Mouse (Mus musculus) heart, adult 2 months (tissue): ENCODE measurements around the gene 2310002L09Rik. TPM values are rescaled to one million over a fixed set of nuclear protein-coding genes. Genes with fewer than 3 reads are reported as not detected.
"Not testable (repeated sequence)": the region's sequence is repeated elsewhere in the genome, so short reads cannot be mapped to it uniquely, and the experiment has no call there.

Experiments used
- DNase-seq, 2 experiments: peaks; one replicate each; pipeline ENCODE4 v3.0.0; 2021
- H3K27ac ChIP-seq: fragments of 200-600 bp; 2 replicates; pipeline ENCODE4 v1.8.1; 2022
- H3K27me3 ChIP-seq: fragments of 200-500 bp; 2 replicates; pipeline ENCODE4 v1.6.1; 2012; ENCODE audit warnings: mild to moderate bottlenecking, low read length, inconsistent platforms, mixed read lengths; ENCODE audit not compliant: control insufficient read depth, insufficient read depth
- H3K36me3 ChIP-seq: fragments of 200-500 bp; 2 replicates; pipeline ENCODE4 v1.6.1; 2012; ENCODE audit warnings: low read length, inconsistent platforms; ENCODE audit not compliant: control insufficient read depth, insufficient read depth
- H3K4me1 ChIP-seq: fragments of 200-500 bp; 2 replicates; pipeline ENCODE4 v1.6.1; 2011; ENCODE audit warnings: low read length; ENCODE audit not compliant: control insufficient read depth, insufficient read depth
- H3K4me3 ChIP-seq: fragments of 200-600 bp; 2 replicates; pipeline ENCODE4 v1.8.1; 2022
- H3K79me2 ChIP-seq: fragments of 200-500 bp; replicated peaks from 2 replicates; pipeline ENCODE4 v1.6.1; 2012; ENCODE audit warnings: mild to moderate bottlenecking, inconsistent platforms, low read length, moderate library complexity, mixed read lengths; ENCODE audit not compliant: control insufficient read depth, insufficient read depth
- H3K9ac ChIP-seq: fragments of 200-500 bp; 2 replicates; pipeline ENCODE4 v1.6.1; 2012; ENCODE audit warnings: low read depth, mild to moderate bottlenecking, control low read depth, inconsistent platforms, low read length, mixed read lengths
- CTCF ChIP-seq: fragments of 200-600 bp; IDR thresholded peaks from 2 replicates; pipeline ENCODE4 v1.8.1; 2022; ENCODE audit warnings: antibody characterized with exemption, mild to moderate bottlenecking, moderate library complexity
- EP300 ChIP-seq: fragments of 200-500 bp; IDR thresholded peaks from 2 replicates; pipeline ENCODE4 v1.6.1; 2011; ENCODE audit warnings: low read depth, low read length, control low read depth; ENCODE audit not compliant: insufficient read depth
- POLR2A ChIP-seq: fragments of 200-500 bp; IDR thresholded peaks from 2 replicates; pipeline ENCODE4 v1.6.1; 2011; ENCODE audit warnings: mild to moderate bottlenecking, low read depth, low read length, control low read depth; ENCODE audit not compliant: insufficient read depth
- WGBS: fragments of 180-500 bp; shearing (Covaris S2); methylation state at CpG from one replicate; pipeline ENCODE4 v1.1.7; 2018; 5-methylcytosine and 5-hydroxymethylcytosine counted together
- intact Hi-C: fragments of 180-260 bp; cut with DNase I; formaldehyde crosslinking; loops from one replicate; pipeline ENCODE4 v1.15.1; 2025
- long read RNA-seq: library from polyadenylated mRNA; stranded (forward); transcript quantifications from one replicate; pipeline ENCODE4 v2.0.0, GENCODE M21; 2021
- polyA plus RNA-seq: library from polyadenylated mRNA; depleted of rRNA; stranded (reverse); fragments of >200 nt; gene quantifications from 2 replicates; pipeline ENCODE4 v1.2.3, GENCODE M21; 2012; rRNA removed
- total RNA-seq, 2 experiments: library from RNA; stranded (reverse); gene quantifications; 2 replicates each; pipeline ENCODE4 v1.2.3; 2021

The 2310002L09Rik gene
- total RNA-seq (10 to 100 TPM; 38.2 to 42.9 TPM), polyA plus RNA-seq (17.1 and 42.1 TPM in 2 replicates)
- long read RNA-seq, transcript 2310002L09Rik-202 (2 exons, 1,929 nt) = major isoform, 26 of 62 reads
- long read RNA-seq, partial matches to known transcripts = 0 of 62 reads
- long read RNA-seq, other reads (novel, unspliced or antisense) = 36 of 62 reads

- Histone ChIP-seq H3K4me3 (peak within 1 kb of the TSS; percentile 7; the same call in 1 of the 2 replicates), H3K79me2 (no peaks in the 10 kb centered on the region), H3K4me1 (no peaks in the 10 kb centered on the region; the same call in 1 of the 2 replicates), H3K9ac (no peak within 1 kb of the TSS; the same call in 1 of the 2 replicates), H3K27ac (peak within 1 kb of the TSS; percentile 68), H3K27me3 (no peaks in the 10 kb centered on the region), H3K36me3 (no peaks in the 10 kb centered on the region)
- intact Hi-C loops = no loop called here
- 70% methylated on average over 8 of the region's 8 CpGs for WGBS
- no peak for DNase-seq
- TF ChIP-seq CTCF (no peak), POLR2A (no peak; the same call in 1 of the 2 replicates), EP300 (no peak)
Measured at GRCm38 (mm10) chr4:73950375-73950896, at the start of gene 2310002L09Rik. TSS of gene 2310002L09Rik (minus strand) at chr4:73950846.

- TF ChIP-seq EP300 = no peak
- TF ChIP-seq CTCF = no peak
- TF ChIP-seq POLR2A = no peak
- no peak overlapping the region for H3K9ac ChIP-seq
- intact Hi-C loops = no loop called here
- no peak for DNase-seq
- no peaks in the 10 kb centered on the region for H3K27me3 ChIP-seq
- H3K4me1 ChIP-seq = no peaks in the 10 kb centered on the region
- no peak overlapping the region for H3K4me3 ChIP-seq
- no peak overlapping the region for H3K27ac ChIP-seq
- WGBS = 55% methylated on average over 3 of the region's 3 CpGs
- H3K79me2 ChIP-seq = no peaks in the 10 kb centered on the region
- no peaks in the 10 kb centered on the region for H3K36me3 ChIP-seq
Measured at GRCm38 (mm10) chr4:73980454-73980853, 29.8 kb upstream of the 2310002L09Rik start.

GRCm38 (mm10) chr4:73920660-73921059 is 30.0 kb downstream of the 2310002L09Rik start, which contains the start of gene Gm11756:
TSS of gene Gm11756 (minus strand) at chr4:73920760.
- intact Hi-C loops, H3K4me1 ChIP-seq, H3K36me3 ChIP-seq, H3K27me3 ChIP-seq, DNase-seq, H3K27ac ChIP-seq, H3K4me3 ChIP-seq, H3K9ac ChIP-seq, H3K79me2 ChIP-seq: not testable (repeated sequence)
- WGBS = 73% methylated on average over 6 of the region's 6 CpGs

DNA sequence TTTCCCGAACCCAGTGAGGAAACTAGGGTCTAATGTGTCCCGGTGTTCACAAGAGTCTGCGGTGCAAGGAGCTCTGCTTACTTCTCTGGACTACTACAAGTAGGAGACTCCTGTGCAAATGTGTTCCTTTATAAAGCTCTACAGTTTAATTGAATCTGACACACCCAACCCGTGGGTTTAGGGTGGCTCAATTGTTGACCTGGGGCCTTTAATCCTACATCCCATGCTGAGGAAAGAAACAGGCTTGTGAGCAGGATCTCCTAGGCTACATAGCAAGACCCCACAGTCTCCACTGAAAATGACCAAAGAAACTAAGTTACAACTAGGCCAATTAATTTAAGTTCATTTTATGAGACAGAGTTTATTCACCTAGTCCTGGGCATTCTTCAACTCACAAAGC is 44.8 kb downstream of the 2310002L09Rik start, which contains the start of gene Gm13871:
Gene Gm13871, minus strand, starts transcription at position 101 of the 400 bp plus-strand sequence.
- H3K4me1 ChIP-seq, H3K27ac ChIP-seq, H3K36me3 ChIP-seq, H3K79me2 ChIP-seq, H3K27me3 ChIP-seq, H3K9ac ChIP-seq, intact Hi-C loops, DNase-seq, H3K4me3 ChIP-seq: not testable (repeated sequence)
- WGBS = no CpG with 5 or more reads among the region's 4 CpGs

- H3K4me1 ChIP-seq, H3K27ac ChIP-seq, H3K9ac ChIP-seq, H3K79me2 ChIP-seq, H3K36me3 ChIP-seq, H3K27me3 ChIP-seq, H3K4me3 ChIP-seq, DNase-seq, intact Hi-C loops: not testable (repeated sequence)
- WGBS = no CpG with 5 or more reads among the region's 4 CpGs
Measured at GRCm38 (mm10) chr4:73891012-73891411, 59.6 kb downstream of the 2310002L09Rik start, which contains the start of gene Gm11757. TSS of gene Gm11757 (minus strand) at chr4:73891112.

Other genes with a start within 250 kb of the 2310002L09Rik start
- gene Rasef, start 159.9 kb downstream of the 2310002L09Rik start, total RNA-seq = under 1 TPM; 0.60 to 0.77 TPM
- 0.32 and 0.51 TPM in 2 replicates for gene Rasef, start 159.9 kb downstream of the 2310002L09Rik start, polyA plus RNA-seq
- gene Gm11758, start 74.6 kb downstream of the 2310002L09Rik start, total RNA-seq = not detected
- gene Gm11758, start 74.6 kb downstream of the 2310002L09Rik start, polyA plus RNA-seq = not detected in 2 replicates
- not detected for gene Gm11757, start 59.7 kb downstream of the 2310002L09Rik start, total RNA-seq
- not detected in 2 replicates for gene Gm11757, start 59.7 kb downstream of the 2310002L09Rik start, polyA plus RNA-seq
- not detected for gene Gm13871, start 44.9 kb downstream of the 2310002L09Rik start, total RNA-seq
- gene Gm13871, start 44.9 kb downstream of the 2310002L09Rik start, polyA plus RNA-seq = not detected in 2 replicates
- 1 to 10 TPM; 3.9 to 4.6 TPM for gene Gm11756, start 30.1 kb downstream of the 2310002L09Rik start, total RNA-seq
- gene Gm11756, start 30.1 kb downstream of the 2310002L09Rik start, polyA plus RNA-seq = 2.7 and 4.0 TPM in 2 replicates
- under 1 TPM in 1 of 2 experiments, not detected in 1; 0.14 TPM for gene Frmd3, start 62.6 kb upstream of the 2310002L09Rik start, total RNA-seq
- 0.04 TPM in 1 of 2 replicates, not detected in the other for gene Frmd3, start 62.6 kb upstream of the 2310002L09Rik start, polyA plus RNA-seq